In the genomic region with DNA sequence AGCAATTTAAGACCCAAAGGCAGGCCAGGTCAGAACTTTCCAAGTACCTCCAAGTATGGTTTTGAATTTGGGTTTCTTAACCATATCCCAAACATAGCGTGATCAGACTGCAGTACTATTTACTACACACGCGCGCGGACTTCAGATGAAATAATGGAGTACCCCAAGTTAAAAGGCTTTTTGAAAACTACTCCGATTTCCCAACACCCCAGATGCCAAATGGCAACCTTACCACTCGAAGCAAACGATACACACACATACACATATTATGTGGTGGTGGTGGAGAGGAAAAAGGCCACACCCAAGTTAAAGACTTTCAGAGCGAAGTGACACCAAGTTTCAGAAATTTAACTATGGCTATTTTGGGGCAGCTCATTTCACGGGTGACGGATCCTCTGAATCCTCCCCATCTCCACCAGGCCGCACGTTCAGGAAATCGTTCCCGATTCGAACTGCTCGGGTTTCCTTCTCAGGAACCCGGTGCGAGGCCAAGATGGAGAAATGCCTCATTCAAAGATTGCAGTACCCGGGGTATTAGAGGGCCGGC, we compare ENCODE assay signal across 7 mouse cellular contexts. TPM values are rescaled to one million over a fixed set of nuclear protein-coding genes. Genes with fewer than 3 reads are reported as not detected.
DNase-seq lines count a peak whose midpoint lies in the region; ATAC-seq and TF ChIP-seq lines count a peak whose summit lies in the region.

No protein-coding gene starts in this region.

- H3K27ac ChIP-seq in bone marrow macrophage, adult 2 months (ENCODE audit: insufficient read depth, low read depth, low read length), result peak overlapping the region; percentile 83
- peak overlapping the region; percentile 70; the same call in 1 of the 2 replicates for H3K27ac ChIP-seq in forebrain, embryonic 14.5 days (ENCODE audit: low read depth, low read length)
- peak overlapping the region; percentile 73 for H3K27ac ChIP-seq in liver, embryonic 11.5 days (ENCODE audit: low read depth, low read length)

- TF ChIP-seq CTCF in lung, adult 2 months (IDR thresholded peaks at IDR 0.05; ENCODE audit: insufficient read depth, low read length), result no peak
- no peak; the same call in 1 of the 2 replicates for TF ChIP-seq CTCF in bone marrow macrophage, adult 2 months (IDR thresholded peaks at IDR 0.05; ENCODE audit: low read depth, low read length)

- H3K36me3 ChIP-seq in forebrain, embryonic 14.5 days (ENCODE audit: control insufficient read depth, insufficient read depth, low read length), result no peaks in the 10 kb centered on the region
- H3K36me3 ChIP-seq in liver, embryonic 11.5 days (ENCODE audit: control insufficient read depth, insufficient read depth, low read length), result no peaks in the 10 kb centered on the region
- no peaks in the 10 kb centered on the region for H3K36me3 ChIP-seq in splenic B cell, adult 2 months (ENCODE audit: control insufficient read depth, insufficient read depth, low read length, poor library complexity, severe bottlenecking)

- peaks cover 7% of the 10 kb centered on the region for H3K4me1 ChIP-seq in lung, adult 2 months (ENCODE audit: control insufficient read depth, insufficient read depth, low read length)
- H3K4me1 ChIP-seq in bone marrow macrophage, adult 2 months (ENCODE audit: control insufficient read depth, insufficient read depth, low read length), result peaks cover 32% of the 10 kb centered on the region
- H3K4me1 ChIP-seq in forebrain, embryonic 14.5 days (ENCODE audit: control insufficient read depth, insufficient read depth, low read length), result peaks cover 11% of the 10 kb centered on the region
- peaks cover 11% of the 10 kb centered on the region for H3K4me1 ChIP-seq in liver, embryonic 11.5 days (replicated peaks; ENCODE audit: control insufficient read depth, insufficient read depth, low read length)

- TF ChIP-seq POLR2A in lung, adult 2 months (IDR thresholded peaks at IDR 0.05; ENCODE audit: borderline replicate concordance, extremely low read depth, low read depth, low read length), result no peak
- no peak for TF ChIP-seq POLR2A in bone marrow macrophage, adult 2 months (IDR thresholded peaks at IDR 0.05; ENCODE audit: borderline replicate concordance, low read depth, low read length)

- no peak for ATAC-seq in forebrain, embryonic 14.5 days
- ATAC-seq in liver, embryonic 11.5 days (replicated peaks; ENCODE audit: low FRiP score), result no peak

- H3K9ac ChIP-seq in forebrain, embryonic 14.5 days (ENCODE audit: low read length), result peak overlapping the region; percentile 97
- peak overlapping the region; percentile 99 for H3K9ac ChIP-seq in liver, embryonic 11.5 days (ENCODE audit: low read depth, low read length)

- no peaks in the 10 kb centered on the region for H3K27me3 ChIP-seq in forebrain, embryonic 14.5 days (replicated peaks; ENCODE audit: control insufficient read depth, insufficient read depth, low read length)
- H3K27me3 ChIP-seq in liver, embryonic 11.5 days (replicated peaks; ENCODE audit: control insufficient read depth, insufficient read depth, low read length), result no peaks in the 10 kb centered on the region
- no peaks in the 10 kb centered on the region for H3K27me3 ChIP-seq in splenic B cell, adult 2 months (ENCODE audit: control insufficient read depth, insufficient read depth, low read length, poor library complexity, severe bottlenecking)

- H3K4me3 ChIP-seq in lung, adult 2 months (replicated peaks; ENCODE audit: extremely low read depth, low read depth, low read length), result peak overlapping the region; percentile 93
- H3K4me3 ChIP-seq in bone marrow macrophage, adult 2 months (ENCODE audit: insufficient read depth, low read length), result peak overlapping the region; percentile 97
- peak overlapping the region; percentile 99 for H3K4me3 ChIP-seq in forebrain, embryonic 14.5 days (ENCODE audit: low read depth, low read length)
- peak overlapping the region; percentile 99 for H3K4me3 ChIP-seq in liver, embryonic 11.5 days (ENCODE audit: low read depth, low read length)

- intact Hi-C loops in left cerebral cortex, postnatal 4 days (cut with DNase I), result no loop called here

- H3K9me3 ChIP-seq in forebrain, embryonic 14.5 days (replicated peaks; ENCODE audit: control insufficient read depth, low read length), result no peaks in the 10 kb centered on the region
- H3K9me3 ChIP-seq in liver, embryonic 11.5 days (ENCODE audit: control insufficient read depth, low read length), result no peaks in the 10 kb centered on the region

- peak overlapping the region; percentile 82 for H3K4me2 ChIP-seq in forebrain, embryonic 14.5 days (ENCODE audit: low read length)
- H3K4me2 ChIP-seq in liver, embryonic 11.5 days, result peak overlapping the region; percentile 81

- WGBS in lung, adult 2 months, result 3% methylated on average over 21 of the region's 21 CpGs
- 5% methylated on average over 21 of the region's 21 CpGs for WGBS in forebrain, embryonic 14.5 days
- 2% methylated on average over 21 of the region's 21 CpGs for WGBS in liver, embryonic 11.5 days

- DNase-seq in lung, adult 2 months, result no peak
- no peak for DNase-seq in lung, postnatal 10 days
- DNase-seq in forebrain, embryonic 14.5 days (ENCODE audit: low spot score), result peak; percentile 0
- DNase-seq in liver, embryonic 11.5 days (ENCODE audit: low spot score), result no peak
- peak; percentile 62 for DNase-seq in splenic B cell, adult 2 months (ENCODE audit: low read depth, low spot score)
- DNase-seq in left cerebral cortex, postnatal 4 days, result no peak

RNA-seq across cellular contexts. Expression of gene Mtpn, which starts 0.9 kb away (rescaled TPM):
- polyA plus RNA-seq in lung, adult 2 months (2012; rRNA removed), result 47.2 and 86.6 TPM in 2 replicates
- 195 and 199 TPM in 2 replicates for polyA plus RNA-seq in bone marrow macrophage, adult 2 months (2012; ENCODE audit: insufficient read depth, insufficient read length, missing spikeins)
- 105 and 147 TPM in 2 replicates for polyA plus RNA-seq in forebrain, embryonic 14.5 days (2014; fragmentation: Nextera tagmentation; extraction: Ambion mirVana)
- 115 and 127 TPM in 2 replicates for polyA plus RNA-seq in liver, embryonic 11.5 days (2014; fragmentation: Nextera tagmentation; extraction: Ambion mirVana)
- 100 to 1,000 TPM; 337 to 354 TPM for total RNA-seq in left cerebral cortex, postnatal 4 days (2021)

Comparison
In these comparisons a context has a peak if more than half of its experiments do, and no peak if none do; other contexts are left out.
1. DNase-seq: peak in forebrain, embryonic 14.5 days (single experiment) and splenic B cell, adult 2 months (single experiment); none in lung, adult 2 months (single experiment), lung, postnatal 10 days (single experiment), liver, embryonic 11.5 days (single experiment) and left cerebral cortex, postnatal 4 days (single experiment).
2. Peak in every context shown above with its lines, with median percentiles within 50 percentile points of each other: H3K4me3 ChIP-seq and H3K27ac ChIP-seq.